Mouse (Mus musculus) left cerebral cortex, postnatal 14 days (tissue): ENCODE data around the gene Tgfbr2. TPM values are rescaled to one million over a fixed set of nuclear protein-coding genes. Genes with fewer than 3 reads are reported as not detected.

Experiments used
- DNase-seq, 2 experiments: peaks; one replicate each; pipeline ENCODE4 v3.0.0; 2021 to 2022; ENCODE audit warnings: low spot score in 2 of 2, mixed read lengths in 1 of 2
- intact Hi-C: fragments of 180-260 bp; cut with DNase I; formaldehyde crosslinking; loops from one replicate; pipeline ENCODE4 v1.15.1; 2025
- long read RNA-seq, 2 experiments: library from polyadenylated mRNA; stranded (forward); transcript quantifications; one replicate each; pipeline ENCODE4 v2.0.0; 2021
- total RNA-seq, 2 experiments: library from RNA; stranded (reverse); gene quantifications; 2 replicates each; pipeline ENCODE4 v1.2.3; 2021

Tgfbr2 gene
- 10 to 100 TPM; 13.7 to 15.1 TPM for total RNA-seq
- long read RNA-seq, experiment 1, full-length matches to known transcripts = 3 of 4 reads
- long read RNA-seq, experiment 1, partial matches to known transcripts = 1 of 4 reads
- long read RNA-seq, experiment 1, other reads (novel, unspliced or antisense) = 0 of 4 reads
- long read RNA-seq, experiment 2, full-length matches to known transcripts = 4 of 7 reads
- long read RNA-seq, experiment 2, partial matches to known transcripts = 0 of 7 reads
- long read RNA-seq, experiment 2, other reads (novel, unspliced or antisense) = 3 of 7 reads

DNA sequence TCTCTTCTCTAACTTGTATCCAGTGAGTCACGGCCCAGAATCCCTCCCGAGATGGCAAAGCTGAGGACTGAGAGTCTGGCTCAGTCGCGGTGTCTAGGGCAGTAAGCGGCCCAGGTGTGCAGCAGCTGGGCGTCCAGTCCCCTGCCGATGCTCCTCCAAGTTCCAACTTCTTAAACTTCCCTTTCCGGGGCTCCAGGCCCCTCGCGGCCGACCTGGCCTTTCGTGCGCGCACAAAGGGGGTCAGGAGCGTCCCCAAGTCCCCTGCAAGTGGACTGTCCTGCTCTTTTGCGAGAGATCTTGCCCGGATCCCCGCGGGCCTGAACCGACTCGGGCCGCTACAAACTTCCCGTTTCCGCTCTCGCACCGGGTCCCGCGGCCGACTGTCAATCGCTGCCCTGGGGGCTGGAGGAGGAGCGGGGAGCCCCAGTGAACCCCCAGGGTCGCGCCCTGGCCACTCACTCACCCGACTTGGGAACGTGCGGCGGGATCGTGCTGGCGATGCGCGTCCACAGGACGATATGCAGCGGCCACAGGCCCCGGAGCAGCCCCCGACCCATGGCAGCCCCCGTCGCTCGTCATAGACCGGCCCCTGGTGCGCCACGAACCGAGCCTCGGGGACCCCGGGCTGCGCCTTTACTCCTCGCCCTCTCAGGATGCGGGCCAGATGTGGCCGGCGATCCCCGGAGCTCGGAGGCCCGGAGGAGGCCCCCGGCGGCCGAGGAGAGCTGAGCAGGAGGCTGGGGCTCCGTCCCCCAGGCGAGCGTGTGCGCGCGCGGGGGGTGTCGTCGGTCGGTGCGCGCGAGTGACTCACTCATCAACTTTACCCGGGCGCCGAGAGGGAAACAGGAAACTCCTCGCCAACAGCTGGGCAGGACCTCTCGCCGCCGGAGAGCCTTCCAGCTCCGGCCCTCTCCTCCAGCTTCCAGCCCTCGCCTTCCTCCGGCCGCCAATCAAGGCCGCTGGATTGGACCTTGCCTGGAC is at the start of gene Tgfbr2:
Gene Tgfbr2 (minus strand): TSS at position 880 of the 981 bp plus-strand sequence.
- DNase-seq = peak; percentile 35 to 52
- intact Hi-C loops = no loop called here

DNA sequence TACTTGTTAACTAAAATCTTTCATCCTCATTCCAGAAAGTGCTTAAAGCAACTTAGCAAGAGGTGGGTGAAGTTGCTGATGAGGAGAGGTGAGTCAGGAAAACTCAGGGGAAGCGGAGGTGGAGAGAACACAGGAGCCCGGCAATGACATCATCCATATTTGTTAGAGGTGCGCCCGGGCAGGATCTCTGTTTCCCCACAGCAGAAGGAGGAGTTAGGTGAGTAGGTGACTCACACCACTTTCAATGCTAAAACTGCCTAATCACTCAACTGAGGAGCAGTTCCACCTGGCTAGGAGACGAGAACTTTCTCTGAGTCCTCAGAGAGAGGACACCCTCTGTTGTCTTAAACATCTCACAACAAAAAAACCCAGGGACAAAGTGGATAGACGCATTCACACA is 48.2 kb upstream of the Tgfbr2 start:
- no peak for DNase-seq
- intact Hi-C loops = no loop called here

DNA sequence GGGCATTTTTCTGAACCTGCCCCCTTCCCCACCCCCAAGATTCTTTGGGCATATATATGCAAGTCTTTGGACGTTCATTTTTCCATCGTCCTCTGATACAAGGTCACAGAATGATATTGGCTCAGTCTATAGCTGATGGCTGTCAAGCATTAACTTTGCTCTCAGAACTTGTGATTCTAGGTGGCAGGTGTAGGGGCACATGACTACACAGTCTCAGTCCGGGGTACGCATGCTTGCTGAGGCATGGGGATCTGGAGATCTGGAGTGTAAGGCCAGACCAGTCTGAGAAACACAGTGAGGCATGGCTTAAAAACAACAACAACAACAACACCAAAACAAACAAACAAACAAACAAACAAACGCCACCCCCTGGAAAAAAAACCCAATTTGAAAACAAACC is 47.5 kb upstream of the Tgfbr2 start:
- no peak for DNase-seq
- intact Hi-C loops = no loop called here

DNA sequence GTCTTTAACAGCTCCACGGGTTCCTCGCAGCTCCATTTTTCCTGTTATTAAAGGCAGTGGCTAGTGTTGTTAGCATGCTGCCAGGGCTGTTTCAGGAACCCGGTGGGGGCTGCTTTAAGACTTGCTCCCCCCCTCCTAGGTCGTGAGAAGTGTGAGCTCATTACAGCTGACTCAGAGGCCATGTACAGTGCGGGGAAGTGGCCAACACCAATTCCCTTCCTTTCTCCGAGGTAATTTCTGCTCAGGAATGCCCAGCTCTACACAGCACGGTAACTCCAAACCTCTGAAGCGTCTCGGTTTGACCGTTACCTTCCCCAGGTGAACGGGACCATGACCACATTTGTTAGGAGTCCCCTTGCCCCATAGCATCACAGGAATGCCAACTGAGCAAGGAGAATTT is 46.8 kb upstream of the Tgfbr2 start:
- intact Hi-C loops = no loop called here
- no peak for DNase-seq

DNA sequence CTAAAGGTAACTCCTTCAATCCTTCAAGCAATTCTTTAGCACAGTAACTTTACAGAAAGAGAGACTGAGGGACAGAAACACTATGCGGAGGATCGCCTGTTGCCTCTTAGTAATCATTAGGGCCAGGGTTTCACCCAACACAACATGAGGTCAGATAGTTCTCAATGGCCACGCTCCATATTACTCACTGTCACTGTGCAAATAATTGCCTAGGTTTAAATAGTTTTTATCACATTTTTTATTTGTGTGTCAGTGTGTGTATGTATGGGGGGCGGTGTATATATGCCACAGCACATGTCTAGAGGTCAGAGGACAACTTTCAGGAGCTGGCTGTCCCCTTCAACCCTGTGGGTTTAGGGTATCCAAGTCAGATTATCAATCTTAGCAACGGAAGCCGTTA is 46.4 kb upstream of the Tgfbr2 start:
- DNase-seq = no peak
- intact Hi-C loops = no loop called here

DNA sequence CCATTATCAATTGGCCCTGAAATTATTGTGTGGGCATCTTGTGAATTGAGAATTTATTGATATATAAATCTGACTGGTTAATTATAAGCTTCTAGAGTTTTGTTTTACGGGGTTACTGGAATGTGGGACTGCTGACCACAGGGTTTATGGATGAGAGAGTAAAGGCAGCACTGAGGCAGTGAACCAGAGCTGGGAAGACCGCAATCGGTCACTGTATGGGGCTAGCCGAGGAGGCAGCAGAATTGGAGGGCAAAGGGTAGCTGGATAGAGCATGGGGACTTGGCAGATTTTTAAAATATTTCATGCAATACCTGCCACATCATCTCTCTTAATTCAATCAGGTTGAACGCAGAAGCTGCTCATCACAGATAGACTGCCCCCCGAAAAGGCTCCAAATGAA is 45.5 kb upstream of the Tgfbr2 start:
- intact Hi-C loops = no loop called here
- DNase-seq = no peak

DNA sequence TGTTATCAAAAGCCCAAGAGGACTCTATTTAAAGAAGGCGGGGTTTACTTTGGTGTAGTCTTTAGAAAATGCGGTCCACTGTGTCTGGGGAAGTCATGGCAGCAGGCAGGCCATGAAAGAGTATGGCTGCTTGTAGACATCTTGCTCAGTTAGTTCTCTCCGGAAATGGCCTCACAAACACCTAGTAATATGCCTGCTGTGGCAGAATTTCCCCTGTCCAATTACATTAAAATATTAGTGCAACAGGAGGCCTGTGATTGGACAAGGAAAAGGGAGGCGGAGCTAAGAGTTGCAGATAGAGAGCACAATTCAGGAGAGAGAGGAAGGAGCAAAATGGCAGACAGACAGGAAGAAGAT is 45.0 kb upstream of the Tgfbr2 start:
- DNase-seq = no peak
- intact Hi-C loops = no loop called here

DNA sequence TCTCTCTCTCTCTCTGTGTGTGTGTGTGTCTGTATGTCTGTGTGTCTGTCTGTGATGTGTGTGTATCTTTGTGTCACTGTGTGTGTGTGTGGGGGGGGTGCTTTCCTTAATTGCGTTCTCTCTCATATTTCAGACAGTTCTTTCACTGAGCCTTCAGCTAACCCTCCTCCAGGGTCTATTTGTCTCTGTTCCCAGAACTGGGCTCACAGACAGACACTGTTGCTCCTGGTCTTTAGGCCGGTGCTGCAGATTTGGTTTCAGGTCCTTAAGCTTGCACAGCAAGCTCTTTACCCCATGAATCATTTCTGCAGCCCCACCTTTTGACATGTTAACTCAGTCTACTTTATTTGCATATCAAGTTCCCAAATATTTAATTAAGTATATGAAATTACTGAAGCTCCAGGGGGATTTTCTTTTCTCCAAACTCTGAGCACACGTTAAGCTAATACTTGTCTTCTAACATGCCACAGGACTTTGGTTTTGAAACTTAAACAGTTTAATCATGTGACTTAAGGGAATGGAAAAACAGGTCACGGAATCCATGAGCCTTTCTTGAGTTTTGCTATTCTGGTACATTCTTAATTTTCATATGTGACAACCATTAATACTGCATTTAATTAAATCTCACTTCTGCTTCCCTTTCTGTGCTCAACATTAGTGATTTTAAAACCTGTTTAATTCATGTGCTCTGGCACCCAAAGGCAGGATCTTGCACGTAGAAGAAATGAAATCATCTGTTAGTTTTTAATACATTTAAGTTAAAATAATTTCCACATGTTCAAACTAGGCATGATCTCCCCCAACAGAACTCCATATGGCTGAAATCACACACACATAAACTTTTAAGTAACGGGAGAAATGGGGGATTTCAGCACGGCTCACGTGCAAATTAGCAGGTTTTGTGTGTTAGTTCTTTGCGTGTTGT is 44.3 kb upstream of the Tgfbr2 start:
- intact Hi-C loops = no loop called here
- DNase-seq = no peak

DNA sequence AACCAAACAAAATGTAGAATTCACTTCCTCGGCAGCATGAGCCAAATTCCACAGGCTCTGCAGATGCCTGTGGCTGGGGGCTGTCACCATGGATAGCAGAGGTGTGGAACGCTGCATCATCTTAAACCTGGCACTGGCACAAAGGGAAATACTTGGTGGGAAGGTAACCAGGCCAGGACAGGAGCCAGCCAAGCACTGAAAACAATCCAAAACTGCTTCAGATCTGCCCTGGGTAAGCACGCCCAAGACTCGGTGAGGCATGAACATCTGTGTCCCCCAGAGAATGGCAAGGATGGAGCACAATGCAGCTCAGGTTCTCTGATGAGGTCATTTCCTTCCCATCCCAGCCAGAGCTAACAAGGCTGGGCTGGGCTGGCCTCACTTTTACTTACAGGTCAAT is 43.6 kb upstream of the Tgfbr2 start:
- peak in 1 of 2 experiments; percentile 22 for DNase-seq
- intact Hi-C loops = no loop called here

DNA sequence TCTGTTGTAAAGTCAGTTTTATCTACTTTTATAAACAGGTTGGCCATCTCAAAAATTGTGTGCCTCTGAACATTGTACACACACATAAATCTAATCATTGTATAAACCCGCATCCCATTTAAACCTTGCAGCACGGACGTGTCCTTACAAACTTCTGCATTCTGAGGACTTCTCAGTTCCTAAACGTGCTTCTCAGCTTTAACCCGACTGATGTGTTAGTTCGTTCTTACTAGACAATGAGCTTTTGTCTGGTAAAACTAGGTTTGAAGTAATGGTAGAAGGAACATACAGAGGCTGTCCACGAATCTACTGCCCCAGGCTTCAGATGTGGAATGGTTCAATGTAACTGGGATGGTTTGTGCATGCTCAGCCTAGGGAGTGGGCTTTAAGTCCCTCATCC is 41.9 kb upstream of the Tgfbr2 start:
- intact Hi-C loops = no loop called here

DNA sequence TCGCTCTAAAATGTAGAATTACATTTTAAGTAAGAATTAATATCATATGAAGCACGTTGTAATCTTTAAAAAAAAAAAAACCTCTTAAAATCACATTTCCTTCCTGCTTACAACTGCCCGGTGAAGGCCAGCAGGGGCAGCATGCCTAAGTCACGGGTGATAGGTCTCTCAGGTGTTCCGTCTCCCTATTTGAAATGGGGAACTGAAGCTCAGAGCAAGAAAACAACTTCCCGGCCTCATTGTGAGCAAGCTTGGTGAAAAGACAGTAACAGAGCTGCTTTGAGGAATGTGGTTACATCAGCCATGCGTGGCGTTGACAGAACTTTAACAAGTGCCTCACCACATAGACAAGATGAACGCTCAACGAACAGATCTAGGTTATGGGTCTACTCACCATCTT is 41.5 kb upstream of the Tgfbr2 start:
- intact Hi-C loops = no loop called here
- DNase-seq = no peak

More for the DNA sequence above, 41.9 kb upstream of the Tgfbr2 start:
- DNase-seq = no peak

DNA sequence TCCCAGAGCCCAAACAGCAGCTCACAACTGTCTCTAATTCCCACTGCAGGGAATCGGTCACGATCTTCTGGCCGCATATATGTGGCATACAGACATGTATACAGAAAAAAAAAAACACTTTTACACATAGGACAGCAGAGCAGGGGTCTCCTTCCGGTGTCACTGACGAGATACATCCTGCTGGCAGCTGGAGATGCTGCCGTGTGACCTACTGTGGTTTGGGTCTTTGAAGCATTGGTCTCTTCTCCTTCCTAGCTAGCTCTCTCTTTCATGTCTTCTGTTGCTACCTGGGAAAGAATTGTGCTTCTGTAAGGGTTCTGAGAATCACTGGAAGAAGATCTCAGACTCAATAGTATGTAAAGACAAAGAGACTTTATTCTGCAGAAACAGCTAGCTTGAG is 39.1 kb upstream of the Tgfbr2 start:
- intact Hi-C loops = no loop called here
- no peak for DNase-seq

DNA sequence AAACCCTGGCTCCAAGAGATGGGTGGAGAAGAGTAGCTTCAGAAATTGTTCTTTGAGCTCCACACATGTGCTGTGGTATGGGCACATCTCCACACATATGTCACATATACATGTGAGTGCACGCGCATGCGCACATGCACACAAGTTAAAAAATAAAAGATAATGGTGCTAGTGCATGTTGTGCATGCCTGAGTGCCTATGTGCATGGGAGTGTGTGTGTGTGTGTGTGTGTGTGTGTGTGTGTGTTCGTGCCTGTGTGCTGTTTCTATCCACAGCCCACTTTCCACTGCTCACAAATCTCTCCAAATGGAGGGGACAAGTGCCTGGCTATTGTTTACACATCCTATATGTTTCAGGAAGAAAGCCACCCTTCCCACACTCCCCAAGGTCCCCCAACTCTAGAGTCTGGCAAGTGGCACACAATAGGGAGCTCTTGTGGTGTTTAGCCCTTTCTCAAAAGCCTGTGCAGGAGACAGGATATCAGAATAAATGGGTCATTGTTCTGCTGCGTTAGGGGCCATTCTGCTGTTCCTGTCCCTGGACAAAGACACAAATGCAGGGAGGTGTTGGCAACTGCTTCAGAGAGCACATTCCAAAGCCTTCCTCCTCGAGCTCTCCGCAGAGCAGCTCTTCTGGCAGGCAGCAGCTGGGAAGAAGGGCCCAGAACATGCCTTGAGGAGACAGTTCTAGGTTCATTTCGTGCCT is 37.9 kb upstream of the Tgfbr2 start:
- no peak for DNase-seq
- intact Hi-C loops = no loop called here

DNA sequence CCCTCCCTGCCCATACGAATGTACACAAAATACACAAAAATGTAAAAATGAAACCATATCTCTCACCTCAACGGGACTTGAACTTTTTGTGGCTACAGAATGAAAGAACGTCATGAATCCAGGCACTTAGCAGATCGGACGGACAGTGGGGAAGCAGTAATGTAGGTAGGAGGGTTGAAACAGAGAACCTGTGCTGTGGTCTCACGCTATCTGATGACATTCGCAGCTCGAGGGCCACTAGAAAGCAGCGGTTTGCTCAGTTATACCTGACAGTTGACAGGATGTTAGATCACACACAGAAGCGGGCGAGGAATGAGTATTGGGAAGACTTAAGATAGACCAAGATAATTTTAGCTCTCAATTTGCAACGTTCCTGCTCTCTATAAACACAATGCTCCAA is 36.9 kb upstream of the Tgfbr2 start:
- intact Hi-C loops = no loop called here
- DNase-seq = no peak

DNA sequence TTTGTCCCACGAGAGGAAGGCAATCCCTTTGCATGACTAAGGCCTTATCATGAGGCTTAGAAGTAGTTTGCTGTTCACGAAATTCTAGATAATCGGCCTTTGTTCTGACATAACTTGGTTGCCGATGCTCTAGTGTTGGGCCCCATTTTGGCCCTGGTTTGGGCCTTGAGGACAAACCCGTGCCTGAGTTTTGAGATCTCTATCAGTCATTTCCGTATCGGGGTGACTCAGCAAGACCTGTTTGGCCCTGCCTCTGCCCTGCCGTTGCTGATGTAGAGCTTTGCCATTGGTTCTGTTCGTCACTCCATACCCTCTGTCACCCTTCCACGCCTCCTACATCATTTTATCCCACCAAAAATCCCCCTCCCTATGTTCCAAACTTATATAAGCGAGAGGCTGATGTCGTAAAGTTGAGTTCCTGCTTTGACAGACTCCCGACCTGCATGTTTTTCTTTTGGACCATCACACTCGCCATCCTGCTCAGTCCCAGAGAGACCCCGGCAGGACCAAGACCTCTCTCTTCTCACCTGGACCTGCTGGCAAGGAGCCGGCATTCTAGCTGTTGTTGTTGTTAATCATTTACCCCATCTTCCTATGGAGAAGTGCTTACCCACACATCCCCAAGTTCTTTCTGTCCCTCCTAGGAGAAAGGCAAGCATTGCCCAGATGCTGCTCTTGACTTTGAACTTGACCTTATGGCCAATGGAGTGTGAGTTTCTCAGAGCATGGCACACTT is 33.2 kb upstream of the Tgfbr2 start:
- no peak for DNase-seq
- intact Hi-C loops = no loop called here

DNA sequence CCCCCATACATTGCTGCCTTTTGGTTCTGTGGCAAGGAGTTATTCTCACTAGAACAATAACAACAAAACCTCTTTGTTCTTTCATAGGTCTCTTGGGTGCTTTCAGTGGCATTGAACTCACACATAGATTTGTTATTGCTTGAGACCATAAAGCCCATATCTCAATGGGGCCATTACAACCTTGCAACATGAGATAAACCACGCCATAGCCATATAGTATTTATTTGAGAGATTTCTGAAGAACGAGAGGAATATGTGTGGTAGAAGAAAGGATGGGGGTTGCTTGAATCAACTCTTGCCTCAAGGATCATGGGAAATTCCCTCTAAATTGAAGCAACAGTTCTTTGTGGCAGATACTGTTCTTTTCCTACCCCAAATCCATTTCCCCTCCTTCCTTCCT is 31.7 kb upstream of the Tgfbr2 start:
- intact Hi-C loops = no loop called here
- DNase-seq = no peak

DNA sequence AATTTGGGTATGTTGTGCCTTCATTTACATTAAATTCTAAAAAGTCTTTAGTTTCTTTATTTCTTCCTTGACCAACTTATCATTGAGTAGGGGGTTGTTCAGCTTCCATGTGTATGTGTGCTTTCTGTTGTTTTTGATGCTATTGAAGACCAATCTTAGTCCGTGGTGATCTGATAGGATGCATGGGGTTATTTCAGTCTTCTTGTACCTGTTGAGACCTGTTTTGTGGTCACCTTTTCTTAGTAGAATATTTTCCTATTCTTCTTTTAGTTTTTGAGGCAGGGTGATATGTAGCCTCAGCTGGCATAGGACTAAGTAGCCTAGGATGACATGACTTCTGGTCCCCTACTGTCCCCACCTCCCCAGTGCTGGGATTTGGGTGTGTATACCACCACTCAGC is 28.5 kb upstream of the Tgfbr2 start:
- intact Hi-C loops = no loop called here
- DNase-seq = no peak

DNA sequence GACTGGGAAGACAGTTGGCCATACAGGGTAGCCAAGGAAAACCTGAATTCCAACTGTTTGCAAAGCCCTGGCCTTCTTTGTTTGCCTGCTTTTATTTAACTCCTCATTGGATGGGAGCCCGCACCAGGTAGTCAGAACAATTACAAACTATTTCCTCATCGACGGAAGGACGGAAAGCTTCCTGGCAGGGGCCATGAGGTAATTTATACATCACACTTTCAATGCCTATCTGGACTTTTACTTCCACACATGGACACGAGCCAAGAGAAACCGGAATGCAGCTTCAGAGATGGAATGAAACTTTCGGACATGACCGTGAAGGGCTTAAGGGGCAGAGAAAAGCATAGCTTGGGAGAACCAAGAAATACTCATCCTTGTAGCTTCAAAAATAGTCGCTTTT is 24.0 kb upstream of the Tgfbr2 start:
- DNase-seq = no peak
- intact Hi-C loops = no loop called here

DNA sequence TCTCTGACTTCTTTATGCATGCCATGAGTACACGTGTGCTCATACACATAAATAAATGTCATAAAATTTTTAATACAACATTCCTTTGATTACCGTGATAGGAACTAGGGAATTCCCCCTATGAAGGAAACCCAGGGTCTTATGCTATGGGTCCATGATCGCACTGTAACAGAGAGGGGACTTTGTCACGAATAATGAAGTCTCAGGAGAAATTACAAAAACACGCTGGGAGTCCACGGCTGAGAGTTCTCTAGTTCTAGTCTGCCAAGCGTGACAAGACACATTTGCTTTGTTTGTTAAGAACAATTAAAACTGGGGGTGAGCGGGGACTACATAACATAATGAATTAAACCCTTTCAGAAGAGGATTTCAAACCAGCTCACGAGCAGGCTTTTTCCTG is 23.3 kb upstream of the Tgfbr2 start:
- intact Hi-C loops = no loop called here
- no peak for DNase-seq
